Mouse (Mus musculus): ENCODE results near the gene Pcp4l1.
"Not testable (repeated sequence)": the region's sequence is repeated elsewhere in the genome, so short reads cannot be mapped to it uniquely, and the experiment has no call there.

Pcp4l1 gene

DNA sequence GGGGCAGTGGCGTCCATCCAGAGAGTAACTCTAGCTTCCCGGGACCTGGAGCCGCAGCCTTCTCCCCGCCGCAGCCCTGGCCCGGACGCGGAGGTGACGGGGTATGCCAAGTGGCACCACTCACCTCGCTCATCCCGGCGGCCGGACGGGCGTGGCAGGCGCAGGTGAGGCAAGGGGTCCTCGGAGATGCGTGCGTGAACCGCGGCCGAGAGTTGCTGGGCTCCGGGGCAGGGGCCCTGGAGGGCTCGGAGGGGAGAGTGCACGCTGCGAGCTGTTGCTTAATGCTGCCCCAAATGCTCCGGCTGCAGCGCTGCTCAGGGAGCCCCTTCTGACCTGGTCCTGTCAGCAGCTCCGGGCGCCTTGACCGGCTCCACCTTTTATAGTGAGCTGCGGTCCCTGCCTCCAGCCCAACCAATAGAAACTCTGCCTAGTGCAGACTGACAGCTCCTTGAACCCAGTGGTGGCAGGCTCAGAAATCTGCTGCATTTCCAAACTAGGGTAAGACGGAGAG, at the start of gene Pcp4l1:
Gene Pcp4l1 (minus strand): TSS at position 382 of the 511 bp plus-strand sequence.
- peak; percentile 68 for DNase-seq

- DNase-seq, result no peak
These were observed 49.3 kb upstream of the Pcp4l1 start for GRCm38 (mm10) chr1:171245353-171245752.

DNA sequence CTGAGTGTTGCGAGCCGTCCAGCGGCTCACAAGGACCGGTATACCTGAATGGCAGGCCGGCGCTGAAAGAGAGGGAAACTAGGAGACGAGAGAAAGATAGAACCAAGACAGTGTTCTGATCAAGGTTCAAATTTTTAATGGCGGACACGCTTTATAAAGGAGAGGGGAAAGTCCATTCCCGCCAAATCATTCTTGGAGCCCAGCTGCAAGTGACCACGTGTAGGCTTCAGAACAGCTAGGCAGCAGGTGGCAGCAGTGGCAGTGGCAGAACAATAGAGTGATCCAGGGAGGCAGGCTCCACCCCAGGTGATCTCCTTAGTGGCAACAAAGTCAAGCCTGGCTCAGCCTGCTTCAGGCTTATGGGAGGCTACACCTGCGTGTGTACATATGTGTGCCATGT, 45.9 kb upstream of the Pcp4l1 start:
- DNase-seq, result not testable (repeated sequence)

GRCm38 (mm10) chr1:171240911-171241310, 44.8 kb upstream of the Pcp4l1 start:
- no peak for DNase-seq

DNA sequence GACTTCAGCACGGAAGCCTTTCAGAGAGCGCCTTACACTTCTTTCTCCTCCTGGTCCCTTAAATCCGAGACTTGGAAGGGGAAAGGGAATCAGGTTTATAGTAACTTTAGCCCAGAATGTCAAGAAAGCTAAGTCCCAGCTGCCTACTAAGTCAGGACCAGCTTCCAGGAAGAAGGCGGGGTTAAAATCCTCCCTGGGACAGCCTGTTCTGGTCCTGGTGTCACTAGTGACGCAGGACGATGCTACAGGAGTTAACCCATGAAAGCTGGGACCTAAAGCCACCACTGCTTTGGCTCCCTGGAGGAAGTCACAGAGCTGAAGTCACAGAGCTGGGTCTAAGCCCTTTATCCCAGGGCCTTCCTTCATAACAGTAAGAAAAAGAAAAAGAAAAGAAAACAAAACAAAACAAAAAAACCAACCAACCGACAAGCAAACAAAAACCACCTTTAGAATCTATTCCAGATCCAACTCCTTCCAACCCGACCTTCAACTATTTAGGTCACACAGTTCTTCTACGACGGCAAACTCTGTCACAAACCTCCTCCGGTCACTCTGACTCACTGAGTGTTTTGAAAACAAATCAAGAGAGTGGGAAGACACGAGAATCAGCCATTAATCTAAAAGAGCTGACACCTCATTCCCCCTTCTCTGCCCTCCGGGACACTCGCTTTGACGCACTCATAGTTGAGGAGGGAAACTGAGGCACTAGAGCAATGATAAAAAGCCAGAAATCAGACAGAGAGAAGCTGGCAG, 44.1 kb upstream of the Pcp4l1 start:
- peak; percentile 73 for DNase-seq

- peak; percentile 77 for DNase-seq
These were observed 42.4 kb upstream of the Pcp4l1 start for GRCm38 (mm10) chr1:171238463-171238862.

DNA sequence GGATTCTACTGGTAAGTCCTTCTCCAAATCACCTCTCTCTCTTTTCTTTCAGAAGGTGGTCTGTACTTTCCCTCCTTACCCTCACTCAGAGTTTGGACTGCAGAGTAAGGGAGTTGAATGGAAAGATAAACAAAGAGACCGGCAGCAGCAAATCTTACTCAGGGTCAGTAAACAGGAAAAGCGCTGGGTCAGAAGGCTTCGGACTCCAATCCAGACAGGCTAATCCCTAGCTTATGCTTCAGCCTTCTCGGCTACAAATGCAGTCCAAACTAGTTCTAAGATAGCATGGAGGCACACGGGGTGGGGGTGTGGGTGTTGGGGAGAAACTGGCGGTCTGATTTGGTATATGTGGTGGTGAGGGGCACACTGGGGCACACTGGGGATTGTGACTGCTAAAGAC, 41.4 kb upstream of the Pcp4l1 start:
- DNase-seq, result no peak

DNA sequence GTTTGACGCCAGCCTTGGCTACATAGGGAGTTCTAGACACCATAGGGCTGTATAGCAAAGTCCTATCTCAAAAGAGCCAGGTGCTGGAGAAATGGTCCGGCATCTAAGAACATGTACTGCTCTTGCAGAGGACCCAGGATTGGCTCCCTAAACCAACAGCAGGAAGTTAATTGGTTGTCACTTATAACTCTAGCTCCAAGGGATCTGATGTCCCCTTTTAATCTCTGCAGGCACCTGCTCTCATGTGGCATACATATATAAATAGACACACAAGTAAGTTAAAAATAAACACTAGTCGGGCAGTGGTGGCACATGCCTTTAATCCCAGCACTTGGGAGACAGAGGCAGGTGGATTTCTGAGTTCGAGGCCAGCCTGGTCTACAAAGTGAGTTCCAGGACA, 39.7 kb upstream of the Pcp4l1 start:
- DNase-seq, result no peak

DNA sequence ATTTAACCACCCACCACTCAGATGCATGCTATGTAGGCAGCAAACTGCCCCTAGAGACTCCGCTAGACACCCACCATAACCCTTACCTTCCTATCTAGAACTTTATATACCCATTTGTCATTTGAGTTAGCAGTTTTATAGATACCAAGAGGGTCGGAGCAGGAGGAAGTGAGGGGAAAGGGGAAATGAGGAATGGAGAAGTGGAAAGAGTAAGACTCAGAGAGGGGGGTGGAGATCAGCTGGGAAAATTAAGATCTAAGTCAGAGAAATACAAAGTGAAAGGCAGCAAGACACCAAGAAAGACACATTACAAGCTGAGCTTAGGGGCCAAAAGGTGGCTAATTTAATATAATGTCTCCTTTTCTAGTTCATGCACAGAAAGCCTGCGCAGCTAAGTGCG, 38.5 kb upstream of the Pcp4l1 start:
- no peak for DNase-seq

GRCm38 (mm10) chr1:171234126-171234525, 38.1 kb upstream of the Pcp4l1 start, which contains the start of gene Fcer1g:
Gene Fcer1g, minus strand, starts transcription at chr1:171234365.
- DNase-seq, result no peak

DNA sequence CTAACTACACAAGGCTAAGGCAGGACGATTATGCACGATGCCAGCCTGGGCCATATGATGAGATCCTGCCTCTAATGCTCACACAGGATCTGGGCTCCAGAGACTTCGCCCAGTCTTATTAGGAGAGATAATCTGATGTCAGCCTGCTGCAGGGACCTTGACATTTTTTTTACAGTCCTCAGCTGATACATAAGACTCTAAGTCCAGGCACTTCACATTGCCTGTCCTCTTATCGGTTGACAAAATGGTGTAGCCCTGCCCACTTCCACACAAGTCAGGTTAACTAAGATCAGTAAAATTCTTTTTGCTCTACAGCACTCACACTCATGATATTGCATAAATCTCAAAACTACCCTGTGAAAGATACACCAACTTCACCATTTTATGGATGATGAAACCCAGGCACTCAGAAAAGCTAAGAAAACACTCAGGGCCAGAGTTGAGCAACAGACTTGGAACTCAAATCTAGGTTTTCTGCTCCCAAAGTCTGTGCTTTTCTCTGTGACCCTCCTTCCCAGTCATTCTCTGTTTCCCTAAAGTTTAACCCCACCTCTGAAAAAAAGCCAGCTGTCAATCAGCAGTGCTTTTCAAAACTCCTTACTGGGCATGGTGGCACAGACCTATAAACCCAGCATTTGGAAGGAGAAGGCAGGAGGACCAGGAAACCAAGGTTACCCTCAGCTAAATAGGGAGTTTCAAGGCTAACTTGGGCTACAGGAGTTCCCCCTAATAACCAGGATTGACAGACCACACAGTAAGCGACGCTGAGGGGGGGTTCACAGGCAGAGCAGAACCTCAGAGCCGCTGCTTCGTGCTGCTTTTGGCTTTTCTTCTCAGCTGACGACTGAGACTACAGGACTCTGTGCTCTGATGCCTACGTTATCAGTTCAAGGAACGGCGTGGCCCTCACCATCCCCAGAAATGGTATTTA, 37.0 kb upstream of the Pcp4l1 start:
- no peak for DNase-seq

GRCm38 (mm10) chr1:171232348-171232747, 36.3 kb upstream of the Pcp4l1 start:
- no peak for DNase-seq

DNA sequence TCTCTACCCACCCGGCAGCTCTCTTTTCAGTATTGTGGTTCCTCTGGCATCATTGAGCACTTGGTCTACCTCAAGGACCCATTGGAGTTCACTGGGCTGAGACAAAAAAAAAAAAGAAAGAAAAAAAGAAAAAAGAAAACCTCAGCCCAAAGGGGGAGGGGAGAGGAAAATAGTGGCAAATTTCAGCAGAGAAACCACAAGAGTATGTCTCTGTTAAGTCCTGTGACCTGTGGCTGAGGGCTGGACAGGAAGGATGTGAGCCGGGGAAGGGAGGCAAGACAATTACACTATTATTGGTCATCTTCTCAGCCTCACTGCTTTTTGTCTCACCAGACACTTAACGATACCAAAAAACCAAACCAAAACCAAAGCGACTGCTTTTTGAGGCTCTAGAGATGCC, 35.8 kb upstream of the Pcp4l1 start:
- no peak for DNase-seq

- DNase-seq, result no peak
These were observed 34.1 kb upstream of the Pcp4l1 start for GRCm38 (mm10) chr1:171230215-171230614.

DNA sequence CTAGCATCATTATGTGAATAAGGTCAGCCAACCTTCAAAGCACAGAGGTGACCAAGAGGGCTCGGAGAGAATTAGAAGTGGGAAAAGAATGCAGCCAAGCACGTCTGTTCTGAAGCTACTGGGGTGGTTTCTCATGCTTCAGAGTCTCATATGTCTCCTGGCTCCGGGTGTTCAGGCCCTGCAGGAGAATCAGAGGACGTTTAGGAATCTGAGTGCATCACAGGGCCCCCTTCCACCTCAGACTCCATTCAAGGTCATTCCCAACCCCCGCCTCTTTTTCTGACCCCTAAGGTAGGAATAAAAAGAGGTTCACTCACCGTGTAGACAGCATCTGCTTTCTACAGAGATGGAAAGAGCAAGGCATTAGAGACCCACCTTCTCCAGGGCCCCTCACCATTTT, 33.7 kb upstream of the Pcp4l1 start:
- no peak for DNase-seq

GRCm38 (mm10) chr1:171227879-171228278, 31.8 kb upstream of the Pcp4l1 start:
- no peak for DNase-seq

DNA sequence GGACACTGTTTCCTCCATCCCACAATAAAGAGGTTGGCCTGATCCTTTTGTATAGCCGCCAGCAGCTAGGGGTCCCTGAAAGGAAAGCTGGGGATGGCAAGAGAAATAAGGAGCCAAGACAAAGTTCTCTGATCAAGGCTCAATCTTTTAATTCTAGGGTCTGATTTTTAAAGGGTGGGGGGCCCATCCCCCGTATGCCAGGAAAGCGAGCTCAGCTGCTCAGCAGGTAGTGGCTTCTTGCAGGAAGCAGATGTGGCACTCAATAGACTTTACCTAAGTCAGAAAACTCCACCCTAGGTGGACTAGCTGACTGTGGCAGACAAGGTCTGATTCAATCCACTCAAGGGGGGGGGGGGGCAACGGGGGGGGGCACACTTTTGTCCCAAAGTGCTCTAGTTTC, 30.7 kb upstream of the Pcp4l1 start:
- DNase-seq, result no peak

GRCm38 (mm10) chr1:171224857-171225256, 28.8 kb upstream of the Pcp4l1 start, which contains the start of gene Apoa2:
Gene Apoa2, plus strand, starts transcription at chr1:171225054.
- no peak for DNase-seq

GRCm38 (mm10) chr1:171223796-171224195, 27.7 kb upstream of the Pcp4l1 start:
- peak; percentile 53 for DNase-seq

DNA sequence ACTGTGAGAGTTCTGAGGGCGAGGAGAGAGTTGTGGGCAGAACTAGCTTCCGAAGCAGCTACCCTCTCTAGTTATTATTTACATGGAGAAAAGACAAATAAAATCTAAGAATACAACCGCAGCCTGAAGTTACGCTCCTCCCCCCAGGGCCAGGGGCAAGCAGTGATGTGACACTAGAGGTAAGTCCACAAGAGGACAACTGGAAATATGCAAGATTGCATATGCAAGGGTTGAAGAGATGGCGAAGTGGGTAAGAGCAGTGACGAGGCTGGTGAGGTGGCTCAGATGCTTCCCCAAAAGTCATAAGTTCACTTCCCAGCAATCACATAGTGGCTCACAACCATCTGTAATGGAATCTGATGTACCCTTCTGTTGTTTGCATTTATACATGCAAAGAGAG, 27.1 kb upstream of the Pcp4l1 start:
- DNase-seq, result no peak

DNA sequence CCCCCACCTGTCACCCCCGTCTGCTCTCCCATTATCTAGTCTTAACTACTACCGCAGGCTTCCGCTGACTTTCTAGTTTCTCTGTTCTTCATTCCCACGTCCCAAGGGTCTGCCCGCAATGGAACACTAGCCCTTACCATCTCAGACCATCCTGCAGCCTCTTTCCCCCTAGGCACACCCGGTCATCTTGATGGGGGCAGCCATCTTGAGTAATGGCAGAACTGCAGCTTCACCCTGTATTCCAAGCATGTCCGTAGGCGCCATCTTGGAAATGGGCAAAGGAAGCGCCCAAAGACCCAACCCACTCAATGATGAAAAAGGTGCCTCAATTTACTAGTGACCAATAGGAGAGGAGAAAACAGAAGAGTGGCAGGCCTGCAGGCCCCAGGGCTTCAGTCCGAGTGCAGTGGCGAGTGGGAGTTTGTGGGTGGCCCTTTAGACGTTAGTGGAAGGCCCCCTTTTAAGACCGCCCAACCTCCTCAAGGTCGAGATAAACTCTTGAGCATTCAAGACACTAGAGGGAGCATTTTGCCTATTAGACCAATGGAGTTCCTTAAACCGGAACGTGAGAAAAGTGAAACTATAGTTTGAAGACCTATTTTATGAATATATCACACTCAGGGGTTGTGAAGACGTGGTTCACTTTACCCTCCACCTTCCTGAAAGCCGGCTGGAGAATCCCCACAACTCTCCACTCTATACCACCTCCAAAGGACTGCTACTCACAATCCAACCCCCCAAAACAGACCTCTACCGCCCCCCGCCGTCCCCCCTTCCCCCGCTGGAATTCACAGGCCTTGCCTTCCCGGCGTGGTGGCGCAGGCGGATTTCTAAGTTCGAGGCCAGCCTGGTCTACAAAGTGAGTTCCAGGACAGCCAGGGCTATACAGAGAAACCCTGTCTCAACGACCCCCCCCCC, 26.4 kb upstream of the Pcp4l1 start, which contains the start of gene Tomm40l:
Gene Tomm40l (minus strand): TSS at position 277 of the 918 bp plus-strand sequence.
- peak; percentile 93 for DNase-seq
